Mouse (Mus musculus) cerebellum, adult 9-10 months (tissue): ENCODE data around the gene Xpc.
"Not testable (repeated sequence)": the region's sequence is repeated elsewhere in the genome, so short reads cannot be mapped to it uniquely, and the experiment has no call there.

Source experiments
- DNase-seq: peaks from one replicate; pipeline ENCODE4 v3.0.0; 2022

Xpc gene

GRCm38 (mm10) chr6:91471427-91471826 is 44.3 kb downstream of the Xpc start:
- not testable (repeated sequence) for DNase-seq

DNA sequence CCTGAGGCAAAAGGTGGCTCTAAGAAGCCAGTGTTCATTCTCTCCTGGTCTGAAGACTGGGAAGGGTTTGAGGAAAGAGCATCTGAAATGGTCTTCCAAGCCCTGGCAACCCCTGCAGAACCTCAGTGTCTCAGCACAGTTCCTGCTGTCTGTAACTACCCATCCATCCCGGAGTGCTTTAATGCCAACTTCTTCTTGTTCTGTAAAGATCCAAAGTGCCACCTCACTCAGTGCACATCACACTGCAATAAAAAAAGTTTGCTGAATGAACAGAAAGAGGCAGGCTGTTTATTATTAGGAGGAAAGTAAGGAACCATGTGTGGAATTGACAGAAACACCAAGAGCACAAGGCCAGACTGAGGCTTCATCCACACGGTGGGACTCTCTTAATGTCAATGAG is 45.0 kb downstream of the Xpc start:
- no peak for DNase-seq

DNA sequence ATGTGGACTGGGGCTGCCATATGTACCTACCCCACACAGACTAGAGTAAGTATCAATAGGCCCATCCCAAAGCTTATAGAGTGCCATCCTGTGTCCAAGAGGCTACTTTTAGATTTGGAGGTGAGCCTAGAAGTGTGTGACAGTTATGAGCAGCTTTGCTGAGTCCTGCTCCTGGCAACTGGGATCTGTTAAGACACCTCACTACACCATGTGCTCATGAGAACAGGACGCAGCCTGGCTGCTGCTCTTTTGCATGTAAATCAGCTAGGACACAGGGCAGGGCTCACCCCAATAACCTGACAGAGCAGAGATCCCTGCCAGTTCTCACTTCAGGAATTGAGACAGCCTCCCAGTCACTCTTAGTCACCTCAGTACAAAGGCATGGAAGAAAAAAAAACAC is 48.6 kb downstream of the Xpc start:
- DNase-seq: no peak

- no peak for DNase-seq
Observed at GRCm38 (mm10) chr6:91465756-91466155, 49.9 kb downstream of the Xpc start.

DNA sequence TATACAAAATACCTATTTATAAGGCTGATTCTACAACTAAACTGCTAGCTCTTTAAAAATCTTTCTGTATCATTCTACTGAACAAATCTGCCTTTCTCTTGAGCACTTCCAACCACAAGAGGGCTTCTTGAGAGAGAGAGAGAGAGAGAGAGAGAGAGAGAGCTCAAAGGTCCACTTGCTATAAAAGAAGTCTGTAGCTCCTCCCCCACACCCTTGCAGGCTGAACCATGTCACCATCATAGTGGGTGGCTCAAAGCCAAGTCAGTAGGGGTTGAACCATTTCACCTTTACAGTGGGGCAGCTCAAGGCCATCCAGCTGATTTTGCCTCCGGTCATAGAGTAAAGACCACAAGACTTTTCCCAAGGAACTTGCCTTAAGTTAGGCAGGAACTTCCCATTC is 56.2 kb downstream of the Xpc start:
- DNase-seq: no peak

DNA sequence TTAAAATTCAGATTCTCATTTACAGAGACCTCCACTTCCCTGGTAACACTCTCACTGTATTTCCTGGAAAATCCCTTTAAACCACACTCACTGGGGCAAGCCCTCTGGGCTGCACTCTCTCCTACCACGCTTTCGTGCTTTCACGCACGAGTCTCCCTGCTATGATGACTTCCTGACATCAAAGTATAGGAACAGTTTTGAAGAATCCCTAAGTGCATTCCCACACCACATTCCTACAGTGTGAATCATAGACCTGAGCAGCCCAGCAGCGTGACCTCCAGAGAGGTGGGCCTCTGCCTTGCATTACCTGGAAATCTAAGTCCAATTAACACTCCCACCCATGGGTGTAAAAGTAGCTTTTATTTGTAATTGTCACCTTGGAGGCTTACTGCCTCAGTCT is 61.1 kb downstream of the Xpc start:
- DNase-seq: no peak

- DNase-seq: no peak
Observed at GRCm38 (mm10) chr6:91452056-91452455, 63.6 kb downstream of the Xpc start.

DNA sequence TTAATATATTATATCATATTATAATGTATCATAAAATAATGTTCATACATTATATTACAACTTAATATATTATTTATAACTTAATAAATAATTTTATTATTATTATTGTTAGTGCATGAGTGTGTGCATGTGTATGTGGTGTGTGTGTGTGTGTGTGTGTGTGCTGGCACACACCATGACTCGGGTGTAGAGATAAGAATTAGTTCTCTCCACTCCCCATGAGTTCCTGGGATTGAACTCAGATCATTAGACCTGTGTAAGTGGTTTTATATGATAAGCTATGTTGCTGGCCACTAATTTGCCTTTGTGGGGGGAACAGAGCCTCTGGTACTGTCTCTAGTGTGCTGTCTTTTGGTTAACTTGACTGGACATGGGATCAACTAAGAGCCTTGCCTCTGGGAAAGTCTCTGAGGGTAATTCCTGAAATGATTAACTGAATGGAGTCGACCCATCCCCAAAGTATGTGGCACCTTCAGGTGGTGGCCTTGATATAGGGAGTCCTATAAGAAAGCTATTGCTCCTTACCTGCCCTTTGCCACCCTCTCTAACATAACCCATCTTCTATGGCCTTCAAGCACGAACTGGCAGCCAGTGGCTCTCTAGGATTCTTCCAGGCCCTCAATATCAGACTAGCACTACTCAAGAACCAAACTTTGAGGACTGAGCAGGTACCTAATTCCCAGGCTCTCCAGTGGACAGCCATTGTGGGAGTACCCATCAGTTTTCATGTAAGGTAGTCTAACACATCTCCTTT is 66.0 kb downstream of the Xpc start:
- no peak for DNase-seq

GRCm38 (mm10) chr6:91445316-91445715 is 70.4 kb downstream of the Xpc start:
- DNase-seq: no peak

DNA sequence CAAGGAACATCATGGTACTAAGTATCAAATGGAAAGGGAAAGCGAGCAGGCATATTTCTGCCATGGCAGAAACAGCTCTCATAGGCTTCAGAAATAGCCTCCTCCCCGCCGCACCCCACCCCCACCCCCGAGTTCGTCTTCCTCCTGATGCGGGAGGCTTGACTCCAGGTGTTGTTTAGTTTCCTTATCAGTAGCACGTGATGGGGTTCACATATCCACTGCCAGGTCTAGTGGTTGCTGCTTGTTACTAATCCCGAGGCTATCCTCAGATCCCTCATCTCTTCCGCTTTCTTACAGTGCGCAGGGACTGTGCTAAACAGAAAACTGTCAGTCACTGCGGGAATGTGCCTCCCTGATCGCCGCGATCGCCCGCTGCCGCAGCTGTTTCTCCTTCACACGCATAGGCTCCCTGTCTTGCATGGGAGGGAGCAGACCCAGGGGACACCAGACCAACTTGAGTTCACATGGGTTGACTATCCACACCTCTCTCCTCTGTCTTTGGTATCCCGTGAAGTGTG is 74.5 kb downstream of the Xpc start:
- no peak for DNase-seq

- peak; percentile 97 for DNase-seq
Observed at GRCm38 (mm10) chr6:91440474-91441144, 75.1 kb downstream of the Xpc start.
